Mouse (Mus musculus) adrenal gland, postnatal 36 days (tissue): ENCODE results near the gene Shroom1. TPM values are rescaled to one million over a fixed set of nuclear protein-coding genes. Genes with fewer than 3 reads are reported as not detected.

ENCODE experiments used
- DNase-seq, 2 experiments: peaks; one replicate each; pipeline ENCODE4 v3.0.0; 2021; ENCODE audit warnings: mixed read lengths in 1 of 2
- total RNA-seq, 2 experiments: library from RNA; stranded (reverse); gene quantifications; 2 replicates each; pipeline ENCODE4 v1.2.3; 2021

Shroom1 gene
- total RNA-seq, 2 experiments from 2014 or later, result 2.5 to 6.0 TPM

DNA sequence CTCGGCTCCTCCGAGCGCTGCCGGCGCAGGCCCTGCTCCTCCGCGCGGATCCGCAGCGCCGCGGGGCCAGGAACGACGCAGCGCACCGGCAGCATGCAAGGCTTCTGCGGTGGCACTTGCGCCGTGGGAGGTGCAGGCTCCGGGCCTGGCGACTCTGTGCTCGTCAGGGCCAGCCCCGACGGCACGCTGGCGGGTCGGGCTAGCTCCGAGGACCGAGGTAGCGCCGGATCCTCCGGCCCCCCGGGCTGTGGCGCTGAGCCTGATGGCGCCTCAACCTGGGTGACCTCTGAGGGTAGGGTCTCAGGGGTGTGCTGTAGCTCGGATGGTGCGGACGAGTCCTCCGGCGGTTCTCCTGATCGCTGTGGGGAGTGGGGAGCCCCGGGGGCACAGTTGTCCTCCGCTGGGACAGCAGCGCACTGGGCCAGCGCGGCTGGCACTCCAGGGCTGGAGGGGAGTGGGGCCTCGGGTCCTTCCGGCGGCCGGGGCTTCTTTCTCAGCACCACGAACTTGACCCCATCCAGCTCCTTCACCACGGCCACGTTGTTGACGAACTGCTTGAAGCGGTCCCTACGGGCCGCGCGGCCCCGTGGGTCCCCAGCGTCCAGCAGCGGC is 22.3 kb downstream of the Shroom1 start:
- peak in 1 of 2 experiments; percentile 32 for DNase-seq

GRCm38 (mm10) chr11:53479783-53480301 is 22.8 kb downstream of the Shroom1 start, which contains the start of the genes Gm9945 and Sowaha:
Gene Gm9945, plus strand, starts transcription at chr11:53480166.
Gene Sowaha, minus strand, starts transcription at chr11:53480274.
- peak in 1 of 2 experiments; percentile 50 for DNase-seq

- no peak for DNase-seq
These were observed 24.2 kb downstream of the Shroom1 start for GRCm38 (mm10) chr11:53481088-53481730.

- no peak for DNase-seq
These were observed 26.3 kb downstream of the Shroom1 start for GRCm38 (mm10) chr11:53483159-53483891.

DNA sequence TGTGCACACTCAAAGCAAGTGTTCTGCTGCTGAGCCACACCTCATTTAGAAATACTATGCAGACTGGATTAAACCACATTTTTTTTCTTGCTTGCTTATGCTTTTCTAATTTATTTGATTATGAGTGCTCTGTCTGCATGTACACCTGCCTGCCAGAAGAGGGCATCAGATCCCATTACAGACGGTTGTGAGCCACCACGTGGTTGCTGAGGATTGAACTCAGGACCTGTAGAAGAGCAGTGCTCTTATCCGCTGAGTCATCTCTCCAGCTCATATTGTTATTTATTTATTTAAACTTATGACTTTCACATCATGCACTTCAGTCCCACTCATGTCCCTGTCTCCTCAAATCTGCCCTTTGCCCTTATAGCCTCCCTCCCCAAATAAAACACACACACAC is 28.7 kb downstream of the Shroom1 start:
- DNase-seq, result no peak

- DNase-seq, result no peak
These were observed 29.3 kb downstream of the Shroom1 start for GRCm38 (mm10) chr11:53486351-53486750.

GRCm38 (mm10) chr11:53486822-53487594 is 30.0 kb downstream of the Shroom1 start:
- DNase-seq, result peak; percentile 34 to 45

- no peak for DNase-seq
These were observed 32.0 kb downstream of the Shroom1 start for GRCm38 (mm10) chr11:53489007-53489406.

DNA sequence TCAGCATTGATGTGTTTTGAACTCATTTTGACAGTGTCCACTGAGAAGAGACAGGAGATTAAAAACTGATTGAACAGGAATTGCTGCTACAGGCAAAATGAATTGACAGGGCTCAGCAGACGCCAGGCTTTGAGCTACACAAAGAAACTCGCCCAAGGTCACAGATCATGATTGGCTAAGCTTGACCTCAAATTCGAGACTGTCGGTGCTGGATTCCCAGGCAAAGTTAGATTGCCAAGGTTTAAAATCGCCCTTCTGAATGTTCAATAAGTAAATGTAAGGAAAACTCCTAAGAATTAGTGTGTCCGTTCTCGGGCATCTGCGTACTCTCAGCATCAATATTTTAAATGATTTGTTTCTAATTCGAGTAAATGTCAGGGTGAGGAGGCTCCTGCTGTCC is 32.4 kb downstream of the Shroom1 start:
- peak in 1 of 2 experiments; percentile 43 for DNase-seq

- DNase-seq, result no peak
These were observed 35.0 kb downstream of the Shroom1 start for GRCm38 (mm10) chr11:53491954-53492401.

GRCm38 (mm10) chr11:53493243-53493955 is 36.4 kb downstream of the Shroom1 start:
- DNase-seq, result no peak

- DNase-seq, result no peak
These were observed 38.4 kb downstream of the Shroom1 start for GRCm38 (mm10) chr11:53495417-53495816.

GRCm38 (mm10) chr11:53496946-53497345 is 39.9 kb downstream of the Shroom1 start:
- no peak for DNase-seq

DNA sequence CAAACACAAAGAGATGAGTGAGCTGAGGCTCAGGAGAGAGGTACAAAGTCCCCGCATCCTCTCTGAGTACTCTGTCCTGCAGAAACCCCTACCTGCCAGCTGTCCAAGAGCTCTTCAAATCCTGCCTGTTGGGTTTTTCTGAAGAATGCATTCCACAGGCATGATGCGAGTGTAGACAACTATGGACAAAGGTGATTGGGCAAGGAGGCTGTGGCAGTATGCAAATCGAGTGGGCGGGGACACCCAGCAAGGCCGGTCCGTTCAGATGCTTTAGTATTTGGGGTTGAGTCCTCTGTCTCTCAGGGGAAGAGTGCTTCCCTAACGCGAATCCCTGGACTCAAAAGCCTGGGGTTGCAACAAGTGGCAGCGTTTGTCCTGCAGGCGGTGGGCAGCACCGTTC is 43.6 kb downstream of the Shroom1 start:
- DNase-seq, result peak in 1 of 2 experiments; percentile 28

- DNase-seq, result no peak
These were observed 45.2 kb downstream of the Shroom1 start for GRCm38 (mm10) chr11:53502039-53502765.

DNA sequence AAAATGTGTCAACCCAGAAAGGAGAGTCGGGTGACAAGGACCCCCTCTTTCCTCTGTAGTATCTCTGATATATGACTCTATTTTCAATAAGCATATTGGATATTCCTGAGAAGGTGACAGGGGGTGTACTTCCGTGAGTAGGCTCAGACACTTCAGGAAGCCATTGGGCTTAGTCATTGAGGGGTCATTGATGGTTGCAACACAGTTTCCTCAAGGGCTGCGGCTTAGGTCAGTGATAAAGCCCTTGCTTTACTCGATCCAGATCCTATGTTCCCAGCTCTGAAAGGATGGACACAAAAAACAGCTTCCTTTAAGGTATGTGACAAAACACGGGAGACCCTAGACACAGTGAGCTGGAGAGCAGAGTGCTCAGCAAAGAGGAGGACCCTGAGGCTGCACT is 46.7 kb downstream of the Shroom1 start:
- no peak for DNase-seq

DNA sequence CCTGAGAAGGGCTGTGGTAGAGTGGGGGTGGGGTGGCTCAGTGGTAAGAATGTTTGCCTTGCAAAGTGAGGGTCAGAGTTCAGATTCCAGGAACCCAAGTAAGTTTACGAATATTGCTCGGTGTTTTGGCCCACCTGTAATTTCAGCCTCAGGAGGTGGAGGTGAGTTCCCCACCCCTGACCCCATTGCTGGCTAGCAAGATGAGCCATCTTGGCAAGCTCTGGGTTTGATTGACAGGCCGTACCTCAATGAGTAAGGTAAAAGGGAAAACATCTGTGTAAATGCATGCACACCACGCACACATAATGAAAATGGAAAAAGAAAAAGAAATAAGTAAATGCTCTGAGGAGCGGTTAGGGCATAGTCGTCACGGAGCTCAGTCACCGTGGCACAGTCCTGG is 47.4 kb downstream of the Shroom1 start:
- no peak for DNase-seq

- no peak for DNase-seq
These were observed 48.1 kb downstream of the Shroom1 start for GRCm38 (mm10) chr11:53505026-53505663.

- no peak for DNase-seq
These were observed 50.2 kb downstream of the Shroom1 start for GRCm38 (mm10) chr11:53507098-53507805.
